Mouse (Mus musculus): ENCODE measurements around the gene Vmp1. TPM values are rescaled to one million over a fixed set of nuclear protein-coding genes. Genes with fewer than 3 reads are reported as not detected.
A peak's percentile ranks its signal among the peaks of the same experiment; 100 is the strongest.

Vmp1 gene
- polyA plus RNA-seq, 2 experiments = 49.5 to 98.3 TPM

- Histone ChIP-seq H3K27me3 (ENCODE audit: control insufficient read depth, insufficient read depth, low read length) (no peaks in the 10 kb centered on the region), H3K4me3 (replicated peaks; ENCODE audit: low read length) (no peak overlapping the region), H3K36me3 (ENCODE audit: control insufficient read depth, insufficient read depth, low read length) (peaks cover 12% of the 10 kb centered on the region), H3K9ac (ENCODE audit: low read depth, low read length, severe bottlenecking) (no peak overlapping the region), H3K4me2 (replicated peaks; ENCODE audit: low read depth, low read length, severe bottlenecking) (no peak overlapping the region), H3K4me1 (ENCODE audit: control insufficient read depth, insufficient read depth, low read length) (no peaks in the 10 kb centered on the region), H3K27ac (replicated peaks; ENCODE audit: low read depth, low read length) (no peak overlapping the region), H3K9me3 (ENCODE audit: control insufficient read depth, low read length) (no peaks in the 10 kb centered on the region)
- ATAC-seq (ENCODE audit: low FRiP score, low read depth) = no peak
- 56% methylated on average over 1 of the region's 1 CpGs for WGBS
- DNase-seq (ENCODE audit: low spot score) = peak; percentile 77
- no peak for TF ChIP-seq POLR2A (IDR thresholded peaks at IDR 0.05; ENCODE audit: borderline replicate concordance, extremely low read depth, insufficient read depth, insufficient read length)
These were observed 28.0 kb downstream of the Vmp1 start for GRCm38 (mm10) chr11:86655671-86656070.

GRCm38 (mm10) chr11:86654096-86654495 is 29.5 kb downstream of the Vmp1 start:
- H3K9me3 ChIP-seq (ENCODE audit: control insufficient read depth, low read length) = no peaks in the 10 kb centered on the region
- 83% methylated on average over 4 of the region's 4 CpGs for WGBS
- no peak for TF ChIP-seq POLR2A (IDR thresholded peaks at IDR 0.05; ENCODE audit: borderline replicate concordance, extremely low read depth, insufficient read depth, insufficient read length)
- no peak overlapping the region for H3K4me2 ChIP-seq (replicated peaks; ENCODE audit: low read depth, low read length, severe bottlenecking)
- DNase-seq (ENCODE audit: low spot score) (no peak), ATAC-seq (ENCODE audit: low FRiP score, low read depth) (no peak)
- no peak overlapping the region for H3K27ac ChIP-seq (replicated peaks; ENCODE audit: low read depth, low read length)
- H3K9ac ChIP-seq (ENCODE audit: low read depth, low read length, severe bottlenecking) = no peak overlapping the region
- H3K27me3 ChIP-seq (ENCODE audit: control insufficient read depth, insufficient read depth, low read length) = no peaks in the 10 kb centered on the region
- no peaks in the 10 kb centered on the region for H3K4me1 ChIP-seq (ENCODE audit: control insufficient read depth, insufficient read depth, low read length)
- no peak overlapping the region for H3K4me3 ChIP-seq (replicated peaks; ENCODE audit: low read length)
- peaks cover 10% of the 10 kb centered on the region for H3K36me3 ChIP-seq (ENCODE audit: control insufficient read depth, insufficient read depth, low read length)

GRCm38 (mm10) chr11:86653446-86653845 is 30.2 kb downstream of the Vmp1 start:
- H3K27me3 ChIP-seq (ENCODE audit: control insufficient read depth, insufficient read depth, low read length) = no peaks in the 10 kb centered on the region

GRCm38 (mm10) chr11:86652578-86652979 is 31.1 kb downstream of the Vmp1 start:
- 87% methylated on average over 4 of the region's 4 CpGs for WGBS
- peaks cover 4% of the 10 kb centered on the region; the same call in 1 of the 2 replicates for H3K36me3 ChIP-seq (ENCODE audit: control insufficient read depth, insufficient read depth, low read length)
- TF ChIP-seq POLR2A (IDR thresholded peaks at IDR 0.05; ENCODE audit: borderline replicate concordance, extremely low read depth, insufficient read depth, insufficient read length) = no peak
- H3K4me1 ChIP-seq (ENCODE audit: control insufficient read depth, insufficient read depth, low read length) = no peaks in the 10 kb centered on the region
- no peak overlapping the region for H3K4me3 ChIP-seq (replicated peaks; ENCODE audit: low read length)
- H3K9ac ChIP-seq (ENCODE audit: low read depth, low read length, severe bottlenecking) = no peak overlapping the region
- no peak overlapping the region for H3K27ac ChIP-seq (replicated peaks; ENCODE audit: low read depth, low read length)
- H3K27me3 ChIP-seq (ENCODE audit: control insufficient read depth, insufficient read depth, low read length) = no peaks in the 10 kb centered on the region
- DNase-seq (ENCODE audit: low spot score) (no peak), ATAC-seq (ENCODE audit: low FRiP score, low read depth) (no peak)
- no peak overlapping the region for H3K4me2 ChIP-seq (replicated peaks; ENCODE audit: low read depth, low read length, severe bottlenecking)
- H3K9me3 ChIP-seq (ENCODE audit: control insufficient read depth, low read length) = no peaks in the 10 kb centered on the region

More at GRCm38 (mm10) chr11:86653446-86653845, 30.2 kb downstream of the Vmp1 start:
- H3K4me1 ChIP-seq (ENCODE audit: control insufficient read depth, insufficient read depth, low read length) = no peaks in the 10 kb centered on the region
- 22% methylated on average over 3 of the region's 3 CpGs for WGBS
- ATAC-seq (ENCODE audit: low FRiP score, low read depth) (no peak), DNase-seq (ENCODE audit: low spot score) (peak; percentile 82)
- H3K4me3 ChIP-seq (replicated peaks; ENCODE audit: low read length) = no peak overlapping the region
- no peak for TF ChIP-seq POLR2A (IDR thresholded peaks at IDR 0.05; ENCODE audit: borderline replicate concordance, extremely low read depth, insufficient read depth, insufficient read length)
- peaks cover 4% of the 10 kb centered on the region for H3K36me3 ChIP-seq (ENCODE audit: control insufficient read depth, insufficient read depth, low read length)
- no peak overlapping the region for H3K9ac ChIP-seq (ENCODE audit: low read depth, low read length, severe bottlenecking)
- no peak overlapping the region for H3K4me2 ChIP-seq (replicated peaks; ENCODE audit: low read depth, low read length, severe bottlenecking)
- H3K9me3 ChIP-seq (ENCODE audit: control insufficient read depth, low read length) = no peaks in the 10 kb centered on the region
- no peak overlapping the region for H3K27ac ChIP-seq (replicated peaks; ENCODE audit: low read depth, low read length)

GRCm38 (mm10) chr11:86650676-86651075 is 33.0 kb downstream of the Vmp1 start:
- ATAC-seq (ENCODE audit: low FRiP score, low read depth) (no peak), DNase-seq (ENCODE audit: low spot score) (peak; percentile 36)
- no peak overlapping the region for H3K9ac ChIP-seq (ENCODE audit: low read depth, low read length, severe bottlenecking)
- H3K4me1 ChIP-seq (ENCODE audit: control insufficient read depth, insufficient read depth, low read length) = no peaks in the 10 kb centered on the region
- H3K27ac ChIP-seq (replicated peaks; ENCODE audit: low read depth, low read length) = no peak overlapping the region
- no peak overlapping the region for H3K4me3 ChIP-seq (replicated peaks; ENCODE audit: low read length)
- no peak for TF ChIP-seq POLR2A (IDR thresholded peaks at IDR 0.05; ENCODE audit: borderline replicate concordance, extremely low read depth, insufficient read depth, insufficient read length)
- no peaks in the 10 kb centered on the region for H3K27me3 ChIP-seq (ENCODE audit: control insufficient read depth, insufficient read depth, low read length)
- WGBS = 77% methylated on average over 6 of the region's 6 CpGs
- no peaks in the 10 kb centered on the region for H3K9me3 ChIP-seq (ENCODE audit: control insufficient read depth, low read length)
- no peak overlapping the region for H3K4me2 ChIP-seq (replicated peaks; ENCODE audit: low read depth, low read length, severe bottlenecking)
- H3K36me3 ChIP-seq (ENCODE audit: control insufficient read depth, insufficient read depth, low read length) = peaks cover 4% of the 10 kb centered on the region; the same call in 1 of the 2 replicates

GRCm38 (mm10) chr11:86649542-86649941 is 34.1 kb downstream of the Vmp1 start:
- Histone ChIP-seq H3K9ac (ENCODE audit: low read depth, low read length, severe bottlenecking) (no peak overlapping the region), H3K27me3 (ENCODE audit: control insufficient read depth, insufficient read depth, low read length) (no peaks in the 10 kb centered on the region), H3K4me2 (replicated peaks; ENCODE audit: low read depth, low read length, severe bottlenecking) (no peak overlapping the region), H3K9me3 (ENCODE audit: control insufficient read depth, low read length) (no peaks in the 10 kb centered on the region), H3K4me3 (replicated peaks; ENCODE audit: low read length) (no peak overlapping the region), H3K4me1 (ENCODE audit: control insufficient read depth, insufficient read depth, low read length) (no peaks in the 10 kb centered on the region), H3K27ac (replicated peaks; ENCODE audit: low read depth, low read length) (no peak overlapping the region), H3K36me3 (ENCODE audit: control insufficient read depth, insufficient read depth, low read length) (peaks cover 4% of the 10 kb centered on the region; the same call in 1 of the 2 replicates)
- no peak for TF ChIP-seq POLR2A (IDR thresholded peaks at IDR 0.05; ENCODE audit: borderline replicate concordance, extremely low read depth, insufficient read depth, insufficient read length)
- DNase-seq (ENCODE audit: low spot score) (no peak), ATAC-seq (ENCODE audit: low FRiP score, low read depth) (no peak)
- 77% methylated on average over 1 of the region's 1 CpGs for WGBS
